Mouse (Mus musculus): ENCODE measurements around the gene Rest.
A peak's percentile ranks its signal among the peaks of the same experiment; 100 is the strongest.

Rest gene

DNA sequence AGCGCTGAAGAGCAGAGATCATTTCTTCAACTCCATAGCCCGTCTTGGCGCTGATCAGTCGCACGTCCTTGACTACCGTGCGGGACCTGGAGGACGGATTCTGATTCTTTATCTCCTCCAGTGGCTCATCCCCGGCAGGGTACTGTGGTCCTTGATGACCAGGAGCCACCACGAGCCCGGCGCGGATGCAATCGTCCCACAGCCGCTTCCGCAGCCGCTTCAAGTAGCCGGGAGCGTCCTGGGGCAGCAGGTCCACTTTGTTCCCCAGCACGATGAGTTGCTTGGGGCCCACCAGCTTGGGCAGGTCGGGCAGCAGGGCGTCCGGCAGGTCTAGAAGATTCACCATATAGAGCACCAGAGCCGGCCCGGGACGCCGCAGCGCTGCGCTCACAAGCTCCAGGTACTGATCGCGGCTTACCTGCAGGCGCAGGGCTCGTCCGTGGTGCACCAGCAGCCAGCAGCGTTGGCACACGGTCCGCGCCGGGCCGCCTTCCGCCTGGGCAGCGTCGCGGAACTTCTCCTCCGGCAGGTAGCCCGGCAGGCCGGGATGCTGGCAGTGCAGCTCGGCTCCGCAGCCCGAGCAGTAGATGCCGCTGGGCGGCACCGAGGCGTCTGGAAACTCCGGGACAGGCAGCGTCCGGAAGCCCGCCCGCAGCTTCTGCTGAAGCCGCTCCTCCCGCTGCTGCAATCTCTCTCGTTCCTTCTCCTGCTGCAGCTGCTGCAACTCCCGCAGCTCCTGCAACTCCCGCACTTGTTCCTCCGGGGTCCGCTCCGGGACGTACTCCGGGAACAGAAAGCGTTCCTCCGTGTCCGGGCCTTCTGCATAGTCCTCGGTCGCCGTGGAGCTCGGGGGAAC lies 44.0 kb downstream of the Rest start:
- peak; percentile 21 for DNase-seq (ENCODE audit: low read depth)

GRCm38 (mm10) chr5:77309924-77310772 lies 44.9 kb downstream of the Rest start, which contains the start of the genes Noa1 and Polr2b:
Gene Noa1, minus strand, starts transcription at chr5:77310084.
Gene Polr2b, plus strand, starts transcription at chr5:77310147.
- peak; percentile 99 for DNase-seq (ENCODE audit: low read depth)

DNA sequence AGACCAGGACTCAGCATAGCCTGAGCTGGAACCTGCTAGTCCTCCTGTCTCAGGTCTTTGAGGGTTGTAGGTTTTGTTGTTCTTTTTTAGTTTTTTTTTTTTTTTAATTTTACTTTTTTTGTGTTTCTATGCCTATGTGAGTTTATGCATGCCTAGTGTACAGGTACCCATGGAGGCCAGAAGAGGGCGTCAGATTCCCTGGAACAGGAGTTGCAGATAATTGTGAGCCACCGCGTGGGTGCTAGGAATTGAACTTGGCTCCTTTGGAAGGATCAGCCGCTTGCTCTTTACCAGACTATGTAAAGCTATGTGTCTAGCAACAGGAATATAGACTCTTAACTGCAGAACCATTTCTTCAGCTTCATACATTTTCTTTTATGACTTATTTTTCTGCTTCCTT lies 48.9 kb downstream of the Rest start:
- no peak for DNase-seq (ENCODE audit: low read depth)

GRCm38 (mm10) chr5:77314986-77315385 lies 49.7 kb downstream of the Rest start:
- no peak for DNase-seq (ENCODE audit: low read depth)

GRCm38 (mm10) chr5:77324936-77325335 lies 59.6 kb downstream of the Rest start:
- no peak for DNase-seq (ENCODE audit: low read depth)

DNA sequence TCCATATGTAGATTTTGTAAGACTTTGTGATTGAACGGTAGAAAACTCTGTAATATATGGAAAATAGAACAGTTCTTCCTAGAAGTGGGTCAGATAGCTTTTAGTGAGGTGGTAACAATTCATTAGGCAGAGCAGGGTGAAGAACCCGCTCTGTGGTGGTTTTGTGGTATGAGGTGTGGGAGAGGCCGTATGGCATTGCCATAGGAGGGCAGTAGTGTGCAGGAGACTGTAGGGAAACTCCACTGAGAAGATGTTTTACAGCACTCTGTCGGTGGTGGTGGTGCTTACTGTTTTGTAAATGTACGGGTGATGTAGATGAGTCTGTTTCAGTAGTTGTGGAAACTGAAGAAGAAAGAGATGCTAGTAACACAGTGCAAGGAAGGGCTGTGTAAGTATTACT lies 64.9 kb downstream of the Rest start:
- peak; percentile 65 for DNase-seq (ENCODE audit: low read depth)

All from 416B (cell line).